Mouse (Mus musculus): ENCODE data around the gene Isca1.

DNA sequence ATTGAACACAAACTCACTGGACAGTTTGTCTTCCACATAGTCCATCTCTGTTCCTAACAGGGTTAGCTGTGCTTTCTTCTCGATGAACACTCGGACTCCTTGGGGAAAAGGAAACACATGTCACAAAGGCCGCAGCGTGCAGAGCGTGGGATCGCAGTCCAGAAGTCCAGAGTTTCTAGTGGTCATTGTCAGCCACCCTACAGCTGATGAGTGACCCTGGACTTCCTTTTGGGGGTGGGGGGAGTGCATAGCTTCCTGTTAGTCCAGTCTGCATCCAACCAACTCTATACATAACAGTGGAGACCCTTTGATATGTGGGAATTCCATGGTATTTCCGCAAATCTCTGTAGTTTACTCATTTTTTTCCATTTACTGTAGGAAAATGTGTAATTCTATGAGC is 12.7 kb downstream of the Isca1 start:
- TF ChIP-seq CTCF (IDR thresholded peaks at IDR 0.05; ENCODE audit: low read depth) (no peak), EP300 (IDR thresholded peaks at IDR 0.05; ENCODE audit: low read depth) (no peak)

Measured in liver, embryonic 14.5 days (tissue).